Mouse (Mus musculus) liver, postnatal 0 days (tissue): ENCODE data around the gene Krtap10-10. TPM values are rescaled to one million over a fixed set of nuclear protein-coding genes. Genes with fewer than 3 reads are reported as not detected.
"Not testable (repeated sequence)": the region's sequence is repeated elsewhere in the genome, so short reads cannot be mapped to it uniquely, and the experiment has no call there.

ENCODE experiments used
- ATAC-seq: fragments of 200-750 bp; cut with Nextera tagmentation; 2 replicates; pipeline ENCODE4 v1.8.0; 2017; ENCODE audit warnings: mild to moderate bottlenecking, moderate library complexity
- DNase-seq: peaks from one replicate; pipeline ENCODE4 v3.0.0-alpha.2; 2016
- H3K27ac ChIP-seq: fragments of 300-500 bp; sonication (generic); 2 replicates; pipeline ENCODE4 v1.5.1; 2014; ENCODE audit warnings: antibody characterized with exemption, moderate library complexity, mild to moderate bottlenecking, low read depth
- H3K27me3 ChIP-seq: fragments of 300-500 bp; sonication (generic); 2 replicates; pipeline ENCODE4 v1.6.1; 2014; ENCODE audit warnings: low read length, control low read depth, mixed read lengths; ENCODE audit not compliant: insufficient read depth
- H3K36me3 ChIP-seq: fragments of 300-500 bp; sonication (generic); replicated peaks from 2 replicates; pipeline ENCODE4 v1.6.1; 2014; ENCODE audit warnings: mild to moderate bottlenecking, control low read depth, low read length, moderate library complexity, mixed read lengths; ENCODE audit not compliant: insufficient read depth
- H3K4me1 ChIP-seq: fragments of 300-500 bp; sonication (generic); 2 replicates; pipeline ENCODE4 v1.6.1; 2014; ENCODE audit warnings: antibody characterized with exemption, mild to moderate bottlenecking, control low read depth; ENCODE audit not compliant: insufficient read depth
- H3K4me2 ChIP-seq: fragments of 300-500 bp; sonication (generic); 2 replicates; pipeline ENCODE4 v1.6.1; 2014; ENCODE audit warnings: low read depth, mild to moderate bottlenecking, low read length, moderate library complexity, mixed read lengths
- H3K4me3 ChIP-seq: fragments of 300-500 bp; sonication (generic); 2 replicates; pipeline ENCODE4 v1.5.1; 2014; ENCODE audit warnings: low read depth, low read length
- H3K9ac ChIP-seq: fragments of 300-500 bp; sonication (generic); replicated peaks from 2 replicates; pipeline ENCODE4 v1.6.1; 2014; ENCODE audit warnings: mild to moderate bottlenecking, moderate library complexity
- H3K9me3 ChIP-seq: fragments of 300-500 bp; sonication (generic); 2 replicates; pipeline ENCODE4 v1.6.1; 2016; ENCODE audit warnings: mild to moderate bottlenecking, control low read depth, low read length, mixed read lengths
- CTCF ChIP-seq: sonication (generic); IDR thresholded peaks from 2 replicates; pipeline ENCODE4 v1.5.1; 2016; ENCODE audit warnings: antibody characterized with exemption, low read depth
- EP300 ChIP-seq: IDR thresholded peaks from 2 replicates; pipeline ENCODE4 v1.6.1; 2016; ENCODE audit warnings: antibody characterized with exemption, low read depth, mild to moderate bottlenecking
- WGBS: fragments of 180-500 bp; shearing (Covaris S2); extraction: QIAGEN DNeasy Blood & Tissue Kit; methylation state at CpG from one replicate; pipeline ENCODE4 v1.1.7; 2014; ENCODE audit not compliant: insufficient replicate concordance; 5-methylcytosine and 5-hydroxymethylcytosine counted together
- polyA plus RNA-seq: library from polyadenylated mRNA; unstranded; fragments of >200 nt; fragmentation: Nextera tagmentation; extraction: Ambion mirVana; gene quantifications from 2 replicates; pipeline ENCODE4 v1.2.1, GENCODE M21; 2015

Gene Krtap10-10
- polyA plus RNA-seq, result not detected in 2 replicates

GRCm38 (mm10) chr10:77835647-77836046 lies at the start of gene Krtap10-10:
Krtap10-10 (plus strand) TSS chr10:77835947.
- H3K9me3 ChIP-seq, result no peaks in the 10 kb centered on the region
- H3K4me1 ChIP-seq, result no peaks in the 10 kb centered on the region
- H3K9ac ChIP-seq, result no peak within 1 kb of the TSS
- ATAC-seq (no peak), DNase-seq (no peak)
- no peak within 1 kb of the TSS for H3K4me2 ChIP-seq
- H3K27ac ChIP-seq, result no peak within 1 kb of the TSS
- no peaks in the 10 kb centered on the region for H3K27me3 ChIP-seq
- no peak within 1 kb of the TSS for H3K4me3 ChIP-seq
- H3K36me3 ChIP-seq, result no peaks in the 10 kb centered on the region
- no peak for TF ChIP-seq EP300
- TF ChIP-seq CTCF, result no peak
- WGBS, result 65% methylated on average over 9 of the region's 9 CpGs

- H3K4me1 ChIP-seq, DNase-seq, H3K36me3 ChIP-seq, H3K27me3 ChIP-seq, H3K9ac ChIP-seq, H3K4me2 ChIP-seq, H3K27ac ChIP-seq, ATAC-seq, H3K9me3 ChIP-seq, H3K4me3 ChIP-seq: not testable (repeated sequence)
- no CpG with 5 or more reads among the region's 1 CpGs for WGBS
These were observed 47.9 kb upstream of the Krtap10-10 start, which contains the start of gene Gm7137 for GRCm38 (mm10) chr10:77787876-77788275. Gm7137 (minus strand) TSS chr10:77788200.

- Histone ChIP-seq H3K27ac (no peak overlapping the region), H3K9me3 (no peaks in the 10 kb centered on the region), H3K4me3 (no peak overlapping the region), H3K36me3 (no peaks in the 10 kb centered on the region), H3K27me3 (no peaks in the 10 kb centered on the region), H3K4me2 (no peak overlapping the region), H3K4me1 (no peaks in the 10 kb centered on the region), H3K9ac (no peak overlapping the region)
- ATAC-seq (no peak), DNase-seq (no peak)
- TF ChIP-seq EP300 (no peak), CTCF (no peak)
- WGBS, result 60% methylated on average over 2 of the region's 2 CpGs
These were observed 47.1 kb upstream of the Krtap10-10 start for GRCm38 (mm10) chr10:77788621-77789020.

GRCm38 (mm10) chr10:77794976-77795375 lies 40.8 kb upstream of the Krtap10-10 start, which contains the start of gene Gm9639:
Gm9639 (minus strand) TSS chr10:77795076.
- no peaks in the 10 kb centered on the region for H3K27me3 ChIP-seq
- H3K4me2 ChIP-seq, result no peak within 1 kb of the TSS
- 34% methylated on average over 2 of the region's 2 CpGs for WGBS
- no peak within 1 kb of the TSS for H3K9ac ChIP-seq
- DNase-seq (no peak), ATAC-seq (no peak)
- no peaks in the 10 kb centered on the region for H3K4me1 ChIP-seq
- H3K4me3 ChIP-seq, result no peak within 1 kb of the TSS
- no peak within 1 kb of the TSS for H3K27ac ChIP-seq
- H3K9me3 ChIP-seq, result no peaks in the 10 kb centered on the region
- TF ChIP-seq CTCF (no peak), EP300 (no peak)
- no peaks in the 10 kb centered on the region for H3K36me3 ChIP-seq

GRCm38 (mm10) chr10:77797677-77798076 lies 38.1 kb upstream of the Krtap10-10 start:
- no peak overlapping the region for H3K4me3 ChIP-seq
- no peak overlapping the region for H3K27ac ChIP-seq
- H3K9ac ChIP-seq, result no peak overlapping the region
- ATAC-seq, result no peak
- no peak for DNase-seq
- no peak overlapping the region for H3K4me2 ChIP-seq
- WGBS, result 29% methylated on average over 3 of the region's 3 CpGs
- TF ChIP-seq EP300 (no peak), CTCF (no peak)
- H3K4me1 ChIP-seq, result no peaks in the 10 kb centered on the region
- no peaks in the 10 kb centered on the region for H3K36me3 ChIP-seq
- H3K27me3 ChIP-seq, result no peaks in the 10 kb centered on the region
- H3K9me3 ChIP-seq, result no peaks in the 10 kb centered on the region

- not testable (repeated sequence) for H3K4me3 ChIP-seq, H3K4me1 ChIP-seq, H3K4me2 ChIP-seq, H3K36me3 ChIP-seq, H3K27ac ChIP-seq, DNase-seq, ATAC-seq, H3K27me3 ChIP-seq, H3K9ac ChIP-seq, H3K9me3 ChIP-seq
- WGBS, result 72% methylated on average over 2 of the region's 3 CpGs
These were observed 37.4 kb upstream of the Krtap10-10 start for GRCm38 (mm10) chr10:77798164-77798920.
